Mouse (Mus musculus) kidney, postnatal 0 days (tissue): ENCODE data around the gene Sema3f. TPM values are rescaled to one million over a fixed set of nuclear protein-coding genes. Genes with fewer than 3 reads are reported as not detected.
A peak's percentile ranks its signal among the peaks of the same experiment; 100 is the strongest.

ENCODE experiments used
- ATAC-seq: fragments of 200-750 bp; cut with Nextera tagmentation; replicated peaks from 2 replicates; pipeline ENCODE4 v1.8.0; 2017; ENCODE audit warnings: low read depth, moderate number of reproducible peaks, moderate TSS enrichment, moderate library complexity; ENCODE audit not compliant: low FRiP score
- DNase-seq: peaks from one replicate; pipeline ENCODE4 v3.0.0-alpha.2; 2016; ENCODE audit warnings: low spot score
- H3K27ac ChIP-seq: fragments of 300-500 bp; sonication (generic); 2 replicates; pipeline ENCODE4 v1.5.1; 2014; ENCODE audit warnings: mild to moderate bottlenecking
- H3K27me3 ChIP-seq: fragments of 300-500 bp; sonication (generic); 2 replicates; pipeline ENCODE4 v1.6.1; 2014; ENCODE audit warnings: low read length, mixed read lengths; ENCODE audit not compliant: insufficient read depth
- H3K36me3 ChIP-seq: fragments of 300-500 bp; sonication (generic); 2 replicates; pipeline ENCODE4 v1.6.1; 2014; ENCODE audit warnings: low read length, mixed read lengths; ENCODE audit not compliant: insufficient read depth
- H3K4me1 ChIP-seq: fragments of 300-500 bp; sonication (generic); replicated peaks from 2 replicates; pipeline ENCODE4 v1.6.1; 2014; ENCODE audit warnings: antibody characterized with exemption, low read length, mixed read lengths; ENCODE audit not compliant: insufficient read depth
- H3K4me2 ChIP-seq: fragments of 300-500 bp; sonication (generic); 2 replicates; pipeline ENCODE4 v1.6.1; 2014; ENCODE audit warnings: mild to moderate bottlenecking, low read length, moderate library complexity, mixed read lengths
- H3K4me3 ChIP-seq: fragments of 300-500 bp; sonication (generic); replicated peaks from 2 replicates; pipeline ENCODE4 v1.5.1; 2014; ENCODE audit warnings: low read depth, low read length
- H3K9ac ChIP-seq: fragments of 300-500 bp; sonication (generic); 2 replicates; pipeline ENCODE4 v1.6.1; 2014; ENCODE audit warnings: low read depth, low read length
- H3K9me3 ChIP-seq: fragments of 300-500 bp; sonication (generic); replicated peaks from 2 replicates; pipeline ENCODE4 v1.6.1; 2016; ENCODE audit warnings: low read length, inconsistent platforms, mixed read lengths
- CTCF ChIP-seq: IDR thresholded peaks from 2 replicates; pipeline ENCODE4 v1.5.1; 2016; ENCODE audit warnings: antibody characterized with exemption, low read depth, mild to moderate bottlenecking, moderate library complexity
- WGBS: fragments of 180-500 bp; shearing (Covaris S2); extraction: QIAGEN DNeasy Blood & Tissue Kit; methylation state at CpG from one replicate; pipeline ENCODE4 v1.1.7; 2014; 5-methylcytosine and 5-hydroxymethylcytosine counted together
- polyA plus RNA-seq: library from polyadenylated mRNA; unstranded; fragments of >200 nt; fragmentation: Nextera tagmentation; extraction: Ambion mirVana; gene quantifications from 2 replicates; pipeline ENCODE4 v1.2.1, GENCODE M21; 2015

Gene Sema3f
- polyA plus RNA-seq, 1 experiment from 2014 or later: 16.2 TPM

- H3K9ac ChIP-seq: no peak overlapping the region
- TF ChIP-seq CTCF: peak; percentile 48
Measured at GRCm38 (mm10) chr9:107646975-107647374, 63.3 kb downstream of the Sema3f start.

GRCm38 (mm10) chr9:107645577-107645976 is 64.7 kb downstream of the Sema3f start:
- WGBS: 16% methylated on average over 5 of the region's 5 CpGs
- Histone ChIP-seq H3K4me3 (no peak overlapping the region), H3K9me3 (no peaks in the 10 kb centered on the region), H3K9ac (no peak overlapping the region), H3K27me3 (no peaks in the 10 kb centered on the region), H3K27ac (no peak overlapping the region), H3K4me1 (no peaks in the 10 kb centered on the region; the same call in 1 of the 2 replicates), H3K36me3 (no peaks in the 10 kb centered on the region), H3K4me2 (peak overlapping the region; percentile 61; the same call in 1 of the 2 replicates)
- DNase-seq: peak; percentile 85
- ATAC-seq: peak; percentile 63
- peak; percentile 99 for TF ChIP-seq CTCF

More at GRCm38 (mm10) chr9:107646975-107647374, 63.3 kb downstream of the Sema3f start:
- no peak for DNase-seq
- no peaks in the 10 kb centered on the region; the same call in 1 of the 2 replicates for H3K4me1 ChIP-seq
- no peaks in the 10 kb centered on the region for H3K27me3 ChIP-seq
- H3K36me3 ChIP-seq: no peaks in the 10 kb centered on the region
- 79% methylated on average over 6 of the region's 6 CpGs for WGBS
- H3K9me3 ChIP-seq: no peaks in the 10 kb centered on the region
- no peak overlapping the region for H3K4me3 ChIP-seq
- no peak overlapping the region for H3K4me2 ChIP-seq
- no peak overlapping the region for H3K27ac ChIP-seq
- no peak for ATAC-seq

- TF ChIP-seq CTCF: no peak
- Histone ChIP-seq H3K9me3 (no peaks in the 10 kb centered on the region), H3K4me2 (peak overlapping the region; percentile 61), H3K36me3 (no peaks in the 10 kb centered on the region), H3K4me1 (no peaks in the 10 kb centered on the region; the same call in 1 of the 2 replicates), H3K27me3 (no peaks in the 10 kb centered on the region), H3K9ac (no peak overlapping the region), H3K4me3 (no peak overlapping the region), H3K27ac (no peak overlapping the region)
- DNase-seq: no peak
- ATAC-seq: peak; percentile 33; the same call in 1 of the 2 replicates
- 29% methylated on average over 7 of the region's 7 CpGs for WGBS
Measured at GRCm38 (mm10) chr9:107645153-107645510, 65.1 kb downstream of the Sema3f start.

GRCm38 (mm10) chr9:107644495-107645152 is 65.7 kb downstream of the Sema3f start:
- 3% methylated on average over 35 of the region's 35 CpGs for WGBS
- H3K4me3 ChIP-seq: peak overlapping the region; percentile 25
- 0 out of 2 replicates have a peak overlapping the region, but pooled peaks have one; percentile 38 for H3K27ac ChIP-seq
- ATAC-seq (peak; percentile 67), DNase-seq (peak; percentile 97)
- no peaks in the 10 kb centered on the region for H3K36me3 ChIP-seq
- H3K27me3 ChIP-seq: no peaks in the 10 kb centered on the region
- H3K9me3 ChIP-seq: no peaks in the 10 kb centered on the region
- TF ChIP-seq CTCF: peak; percentile 100
- H3K4me1 ChIP-seq: no peaks in the 10 kb centered on the region; the same call in 1 of the 2 replicates
- peak overlapping the region; percentile 61 for H3K4me2 ChIP-seq
- H3K9ac ChIP-seq: peak overlapping the region; percentile 43; the same call in 1 of the 2 replicates

GRCm38 (mm10) chr9:107643544-107644214 is 66.6 kb downstream of the Sema3f start:
- no peak overlapping the region for H3K4me3 ChIP-seq
- 91% methylated on average over 13 of the region's 13 CpGs for WGBS

GRCm38 (mm10) chr9:107641666-107642065 is 68.6 kb downstream of the Sema3f start:
- H3K4me1 ChIP-seq: no peaks in the 10 kb centered on the region; the same call in 1 of the 2 replicates

More at GRCm38 (mm10) chr9:107643544-107644214, 66.6 kb downstream of the Sema3f start:
- H3K9me3 ChIP-seq: no peaks in the 10 kb centered on the region
- TF ChIP-seq CTCF: no peak
- no peak overlapping the region for H3K4me2 ChIP-seq
- H3K4me1 ChIP-seq: no peaks in the 10 kb centered on the region; the same call in 1 of the 2 replicates
- H3K27me3 ChIP-seq: no peaks in the 10 kb centered on the region
- ATAC-seq (no peak), DNase-seq (no peak)
- no peak overlapping the region for H3K9ac ChIP-seq
- no peak overlapping the region for H3K27ac ChIP-seq
- no peaks in the 10 kb centered on the region for H3K36me3 ChIP-seq

More at GRCm38 (mm10) chr9:107641666-107642065, 68.6 kb downstream of the Sema3f start:
- Histone ChIP-seq H3K27me3 (no peaks in the 10 kb centered on the region), H3K4me2 (no peak overlapping the region), H3K27ac (no peak overlapping the region), H3K9me3 (no peaks in the 10 kb centered on the region), H3K9ac (no peak overlapping the region), H3K36me3 (no peaks in the 10 kb centered on the region), H3K4me3 (no peak overlapping the region)
- TF ChIP-seq CTCF: no peak
- no peak for DNase-seq
- no peak for ATAC-seq
- WGBS: 47% methylated on average over 8 of the region's 8 CpGs
